Mouse (Mus musculus) G1E (cell line): ENCODE measurements around the gene Tomm40.

Experiments
- CTCF ChIP-seq: IDR thresholded peaks from 2 replicates; pipeline ENCODE4 v1.5.1; 2012; ENCODE audit warnings: low read depth, low read length, inconsistent platforms, mixed read lengths
- TAL1 ChIP-seq: conservative IDR thresholded peaks from 2 replicates; pipeline ENCODE4 v1.6.1; 2012; ENCODE audit warnings: low read depth, low read length, inconsistent platforms, mixed read lengths

DNA sequence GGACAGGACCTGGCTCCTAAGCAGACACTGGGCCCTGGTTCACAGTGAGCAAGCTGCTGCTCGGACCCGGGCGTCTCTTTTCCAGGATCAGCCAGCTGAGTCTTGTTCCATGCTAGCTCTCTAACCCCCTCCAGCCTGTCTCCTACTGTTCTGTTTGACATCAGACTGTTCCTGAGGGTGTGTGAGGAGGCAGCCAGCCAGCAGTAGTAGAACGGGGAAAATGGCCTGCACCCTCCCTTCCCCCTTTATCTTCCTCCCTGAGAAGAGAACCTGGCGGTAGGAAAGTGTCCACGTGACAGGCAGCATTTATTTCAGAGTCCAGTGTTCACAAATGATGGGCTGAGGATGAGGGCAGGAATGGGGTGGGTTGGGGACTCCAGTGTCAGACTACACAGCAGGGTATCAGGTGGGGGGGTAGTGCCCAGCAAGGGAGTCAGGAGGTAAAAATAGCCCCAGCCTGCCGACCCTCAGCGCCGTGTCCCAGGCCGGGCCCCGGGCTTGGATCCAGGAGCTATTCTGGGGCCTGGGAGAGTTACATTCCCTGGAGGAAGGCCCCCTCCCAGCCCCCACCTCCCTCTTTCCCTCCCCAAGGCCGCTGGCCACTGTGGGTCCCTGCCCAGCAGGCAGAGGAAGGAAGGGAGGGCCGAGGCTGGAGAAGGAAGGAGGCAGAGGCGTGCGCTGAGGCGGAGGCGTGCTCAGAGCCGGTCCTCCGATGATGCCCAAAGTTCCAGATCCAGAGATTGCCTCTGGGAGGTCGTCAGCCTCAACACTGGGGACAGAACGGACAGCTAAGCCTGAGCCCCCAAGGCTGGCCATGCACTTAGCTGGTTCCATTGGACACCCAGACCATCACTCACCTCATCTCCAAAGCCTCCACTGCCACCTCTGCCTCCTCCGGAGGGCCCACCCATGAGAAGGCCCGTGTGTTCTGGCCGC, 40.9 kb upstream of the Tomm40 start:
- TF ChIP-seq CTCF (no peak), TAL1 (no peak)
